Mouse (Mus musculus): ENCODE measurements at regions not wholly inside any gene's neighbourhood (a gene's known extent, or its start where the extent isn't known, plus 50 kb on each side); places are given as distances from the start of the nearest gene placed in this dataset.

DNA sequence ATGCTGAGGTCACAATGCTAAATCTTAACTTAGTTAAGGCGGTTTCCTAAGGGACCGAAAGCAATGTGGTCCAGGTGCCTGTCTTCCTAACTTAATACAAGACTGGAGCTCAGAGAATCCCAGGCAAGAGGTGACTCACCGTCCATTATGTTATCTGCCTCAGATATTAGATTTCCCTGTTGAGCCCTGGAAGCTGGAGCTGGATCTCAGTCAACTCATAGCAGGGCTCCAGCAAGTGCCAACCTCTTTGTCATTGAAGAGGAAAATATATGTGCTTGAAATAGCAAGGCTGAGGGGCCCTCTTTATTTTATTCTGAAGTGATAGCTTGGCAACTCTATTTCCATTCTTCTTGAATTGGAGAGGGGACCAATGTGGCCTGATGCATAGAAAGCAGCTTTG, 95.0 kb upstream of the Rbfox1 start:
- no peak for TF ChIP-seq CTCF (IDR thresholded peaks at IDR 0.05; ENCODE audit: control insufficient read depth, insufficient read depth, insufficient read length)
- no peak for TF ChIP-seq USF1 (IDR thresholded peaks at IDR 0.05; ENCODE audit: low read depth)
- no peak for TF ChIP-seq CEBPB (IDR thresholded peaks at IDR 0.05; ENCODE audit: low read depth)
- TF ChIP-seq MAX (IDR thresholded peaks at IDR 0.05): no peak
